Mouse (Mus musculus) v-Abl transformed pro-B cells (cell line): Measurements from ENCODE around the gene Ttyh3.

Experiments used
- in situ Hi-C, 2 experiments: fragments of 400-800 bp; cut with MboI; formaldehyde crosslinking; loops; one replicate each; pipeline ENCODE4 v1.15.1; 2025; ENCODE audit not compliant: unreplicated experiment in 2 of 2

The Ttyh3 gene

GRCm38 (mm10) chr5:140596927-140597588 lies 51.8 kb downstream of the Ttyh3 start:
- in situ Hi-C loops, result no loop called here

- in situ Hi-C loops, result no loop called here
Measured at GRCm38 (mm10) chr5:140596426-140596825, 52.4 kb downstream of the Ttyh3 start.

- in situ Hi-C loops, result no loop called here
Measured at GRCm38 (mm10) chr5:140594846-140595245, 54.0 kb downstream of the Ttyh3 start.

- in situ Hi-C loops, result no loop called here
Measured at GRCm38 (mm10) chr5:140589082-140589774, 59.6 kb downstream of the Ttyh3 start.

GRCm38 (mm10) chr5:140583732-140584368 lies 65.0 kb downstream of the Ttyh3 start:
- in situ Hi-C loops, result no loop called here

- in situ Hi-C loops, result no loop called here
Measured at GRCm38 (mm10) chr5:140582995-140583731, 65.7 kb downstream of the Ttyh3 start.

GRCm38 (mm10) chr5:140581569-140581968 lies 67.3 kb downstream of the Ttyh3 start:
- in situ Hi-C loops, result no loop called here

GRCm38 (mm10) chr5:140579771-140580170 lies 69.1 kb downstream of the Ttyh3 start:
- in situ Hi-C loops, result no loop called here

- in situ Hi-C loops, result no loop called here
Measured at GRCm38 (mm10) chr5:140579221-140579620, 69.6 kb downstream of the Ttyh3 start.

GRCm38 (mm10) chr5:140575381-140575866 lies 73.4 kb downstream of the Ttyh3 start:
- in situ Hi-C loops, result no loop called here

- in situ Hi-C loops, result no loop called here
Measured at GRCm38 (mm10) chr5:140572611-140573010, 76.2 kb downstream of the Ttyh3 start.

GRCm38 (mm10) chr5:140571673-140572072 lies 77.2 kb downstream of the Ttyh3 start:
- in situ Hi-C loops, result no loop called here

GRCm38 (mm10) chr5:140571201-140571600 lies 77.6 kb downstream of the Ttyh3 start:
- in situ Hi-C loops, result no loop called here
